Mouse (Mus musculus): ENCODE results near the gene Gm10912.
A peak's percentile ranks its signal among the peaks of the same experiment; 100 is the strongest.
"Not testable (repeated sequence)": the region's sequence is repeated elsewhere in the genome, so short reads cannot be mapped to it uniquely, and the experiment has no call there.

Gene Gm10912

DNA sequence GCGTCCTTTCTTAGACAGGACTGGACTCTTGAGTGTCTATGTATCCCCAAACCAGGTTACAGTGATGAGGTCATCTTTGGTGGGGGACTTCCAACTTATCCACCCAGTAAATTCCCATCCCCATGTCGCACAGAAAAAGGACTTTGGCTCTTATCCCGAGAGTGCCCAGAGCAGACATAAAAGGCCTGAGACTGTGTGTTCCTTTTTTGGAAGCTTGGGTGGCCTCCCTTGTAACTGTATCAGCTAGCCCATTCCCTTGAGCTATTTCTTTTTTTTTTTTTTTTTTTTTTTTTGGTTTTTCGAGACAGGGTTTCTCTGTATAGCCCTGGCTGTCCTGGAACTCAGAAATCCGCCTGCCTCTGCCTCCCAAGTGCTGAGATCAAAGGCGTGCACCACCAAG lies at the start of gene Gm10912:
Gene Gm10912 (plus strand): TSS at position 301 of the 400 bp plus-strand sequence.
- not testable (repeated sequence) for DNase-seq

DNA sequence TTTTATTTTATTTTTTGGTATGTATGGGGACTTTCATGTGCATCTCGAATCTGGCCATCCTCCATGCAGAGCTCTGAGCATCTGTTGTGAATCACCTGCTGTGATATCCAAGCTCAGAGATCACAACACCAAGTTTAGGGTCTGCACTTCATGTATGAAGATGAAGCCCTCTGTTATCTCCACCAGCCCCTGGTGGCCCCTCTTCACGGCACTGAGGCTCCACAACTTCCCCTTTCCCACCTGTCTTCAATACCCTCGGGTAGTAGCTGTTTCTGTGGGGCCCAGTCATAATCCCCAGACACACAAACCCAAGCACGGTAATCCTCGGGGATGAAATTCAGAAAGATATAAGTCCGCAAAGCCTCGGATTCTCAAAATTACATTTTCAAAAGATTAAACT lies 42.5 kb upstream of the Gm10912 start:
- DNase-seq: no peak

DNA sequence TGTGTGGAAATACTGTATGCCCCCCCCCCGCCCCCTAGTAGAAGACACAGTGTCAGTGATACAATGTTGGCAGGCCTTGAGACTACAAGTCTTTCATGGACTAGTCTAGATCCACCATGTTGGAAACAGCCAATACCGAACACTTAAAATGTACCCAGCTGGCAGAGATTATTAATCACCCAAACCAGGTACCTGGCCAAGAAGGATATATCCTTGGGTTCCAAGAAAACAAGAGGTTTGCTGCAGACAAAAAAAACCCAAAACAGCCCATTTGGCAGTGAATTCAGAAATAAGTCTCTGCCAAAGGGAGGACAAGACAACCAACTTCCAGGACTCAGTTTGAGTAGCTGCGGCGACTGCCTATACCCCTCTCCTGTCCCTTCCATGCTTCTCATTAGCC lies 41.0 kb upstream of the Gm10912 start:
- no peak for DNase-seq

DNA sequence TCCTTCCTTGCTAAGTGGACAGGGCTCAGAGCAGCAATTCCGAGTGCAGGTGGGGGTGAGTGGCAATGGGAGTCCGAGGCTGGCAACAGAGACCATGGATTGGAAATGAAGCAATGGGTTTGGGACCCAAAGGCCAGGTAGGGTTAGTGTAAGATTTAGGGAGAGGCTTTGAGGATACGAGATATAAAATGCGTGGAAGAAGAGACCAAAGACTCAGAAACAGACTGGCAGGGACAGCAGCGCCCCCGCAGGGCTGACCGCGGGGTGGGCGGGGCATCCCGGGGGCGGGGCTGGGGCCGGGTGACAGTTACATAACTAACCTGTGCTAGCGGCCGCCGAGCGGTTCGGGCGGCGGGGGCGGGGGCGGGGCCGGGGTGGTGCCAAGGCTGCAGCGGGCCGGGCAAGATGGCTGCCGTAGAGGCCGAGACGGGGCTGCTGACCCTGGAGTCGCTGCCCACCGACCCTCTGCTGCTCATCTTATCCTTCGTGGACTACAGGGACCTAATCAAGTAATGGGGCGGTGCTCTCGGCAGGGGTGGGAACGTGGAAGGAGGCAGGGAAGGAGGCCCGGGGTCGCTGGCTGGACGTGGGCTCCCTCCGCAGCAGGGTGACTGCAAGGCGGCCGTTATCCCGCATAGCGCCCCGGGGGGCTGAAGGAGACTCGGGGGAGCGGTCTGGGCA lies 38.0 kb upstream of the Gm10912 start, which contains the start of gene Fbxo3:
Gene Fbxo3 (plus strand): TSS at position 264 of the 681 bp plus-strand sequence.
- DNase-seq: peak; percentile 90

DNA sequence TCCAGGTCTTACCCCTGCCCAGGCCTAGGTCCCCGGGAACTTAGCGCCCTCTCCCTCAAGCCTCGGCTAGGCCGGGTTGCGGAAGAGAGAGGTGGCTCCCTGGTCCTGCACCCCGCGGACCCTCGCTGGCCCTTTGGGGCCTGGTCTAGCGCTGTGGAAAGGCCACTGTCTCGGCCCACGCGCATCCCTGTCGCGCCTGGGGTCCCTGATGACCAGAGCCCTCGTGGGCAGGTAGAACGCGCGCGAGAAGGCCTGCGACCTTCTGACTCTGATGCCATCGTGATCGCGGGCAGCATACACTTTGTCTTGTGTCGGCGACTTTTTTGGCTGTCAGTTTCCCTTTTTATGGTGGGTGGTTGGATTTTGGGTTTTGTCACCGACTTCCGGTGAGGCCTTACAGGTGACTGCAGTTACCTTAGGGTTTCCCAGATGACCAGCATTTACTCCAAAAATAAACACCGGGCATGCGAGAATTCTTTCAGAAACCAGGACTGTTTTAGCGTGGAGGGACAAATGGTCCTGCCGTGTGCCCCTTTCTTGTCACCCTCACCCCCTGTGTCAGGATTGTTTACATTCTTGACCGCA lies 37.4 kb upstream of the Gm10912 start, which contains the start of gene 4931422A03Rik:
Gene 4931422A03Rik (minus strand): TSS at position 223 of the 585 bp plus-strand sequence.
- DNase-seq: no peak

DNA sequence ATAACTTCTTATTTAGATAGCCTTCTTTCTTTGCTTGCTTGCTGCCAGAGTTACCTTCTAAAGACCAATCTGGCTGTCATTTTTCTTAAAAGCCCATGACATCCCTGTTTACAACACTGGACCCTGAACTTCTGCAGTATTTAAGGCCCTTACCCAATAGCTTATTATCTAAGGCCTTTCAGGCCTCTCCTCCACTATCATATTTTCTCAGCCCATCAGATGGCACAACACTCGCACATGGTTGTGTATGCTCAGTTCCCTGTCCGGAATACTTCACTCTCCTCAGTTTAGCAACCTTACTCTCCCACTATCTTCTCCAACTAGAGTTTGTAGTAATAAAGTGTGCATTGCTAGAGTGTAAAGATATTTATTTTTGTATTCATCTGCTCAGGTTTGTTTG lies 36.6 kb upstream of the Gm10912 start:
- no peak for DNase-seq

DNA sequence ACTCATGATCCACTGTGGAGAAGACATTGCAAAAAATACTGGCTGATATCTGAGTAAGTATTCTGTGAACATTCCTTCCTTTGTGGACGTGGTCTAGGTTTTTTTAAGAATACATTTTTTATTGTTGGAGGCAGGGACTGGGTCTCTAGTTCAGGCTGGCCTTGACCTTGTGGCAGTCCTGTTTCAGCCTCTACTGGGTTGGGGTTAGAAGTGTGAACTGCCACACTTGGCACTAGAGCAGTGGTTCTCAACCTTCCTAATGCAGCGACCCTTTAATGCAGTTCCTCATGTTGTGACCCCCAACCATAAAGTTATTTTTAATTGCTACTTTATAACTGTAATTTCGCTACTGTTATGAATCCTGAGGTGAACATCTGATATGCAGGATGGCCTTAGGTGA lies 35.2 kb upstream of the Gm10912 start:
- no peak for DNase-seq

DNA sequence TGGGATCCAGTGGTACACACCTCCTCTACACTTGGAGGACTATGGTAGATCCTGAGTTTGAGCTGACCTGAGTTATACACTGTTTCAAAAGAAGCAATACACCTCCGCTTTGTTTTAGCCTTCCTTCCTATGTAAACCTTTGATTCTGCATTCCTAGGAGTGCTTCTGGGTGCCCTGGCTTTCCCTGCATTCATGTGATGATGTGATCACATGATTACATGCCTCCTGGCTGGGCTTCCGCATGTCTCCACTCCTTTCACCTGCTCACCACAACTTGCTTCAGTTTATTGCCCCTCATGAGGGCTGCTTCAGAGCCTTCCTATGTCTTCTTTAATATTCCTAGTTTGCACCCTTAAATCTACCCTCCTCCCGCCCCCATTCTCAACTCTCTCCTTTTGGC lies 33.6 kb upstream of the Gm10912 start:
- no peak for DNase-seq

DNA sequence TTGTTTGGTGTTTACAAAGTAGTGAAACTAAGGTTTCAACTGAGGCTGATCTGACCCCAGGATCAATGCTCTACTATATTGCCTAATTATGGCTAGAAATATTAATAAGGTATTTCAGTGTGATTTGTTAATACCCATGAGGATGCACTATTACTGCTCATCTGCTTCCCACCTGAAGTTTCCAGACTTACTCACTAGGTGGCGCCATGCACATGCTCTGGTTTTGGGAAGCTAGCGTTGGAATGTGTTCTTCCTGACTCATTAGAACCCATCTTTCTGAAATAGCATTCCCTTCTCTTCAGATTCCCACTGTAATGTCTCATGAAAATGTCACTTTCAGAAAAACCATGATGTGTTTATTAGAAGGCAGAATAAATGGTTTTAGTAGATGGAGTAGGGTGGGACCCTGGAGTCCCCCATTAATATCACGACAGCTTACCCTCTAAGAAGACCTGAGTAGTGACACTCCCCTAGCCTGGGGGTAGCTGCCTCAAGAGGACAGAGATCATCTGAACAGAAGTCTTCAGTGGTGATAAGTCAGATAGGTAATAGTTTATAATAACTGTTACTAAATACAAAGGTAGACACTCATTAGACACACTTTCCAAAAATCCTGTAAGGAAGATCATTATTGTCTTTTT lies 30.7 kb upstream of the Gm10912 start:
- DNase-seq: peak; percentile 37

DNA sequence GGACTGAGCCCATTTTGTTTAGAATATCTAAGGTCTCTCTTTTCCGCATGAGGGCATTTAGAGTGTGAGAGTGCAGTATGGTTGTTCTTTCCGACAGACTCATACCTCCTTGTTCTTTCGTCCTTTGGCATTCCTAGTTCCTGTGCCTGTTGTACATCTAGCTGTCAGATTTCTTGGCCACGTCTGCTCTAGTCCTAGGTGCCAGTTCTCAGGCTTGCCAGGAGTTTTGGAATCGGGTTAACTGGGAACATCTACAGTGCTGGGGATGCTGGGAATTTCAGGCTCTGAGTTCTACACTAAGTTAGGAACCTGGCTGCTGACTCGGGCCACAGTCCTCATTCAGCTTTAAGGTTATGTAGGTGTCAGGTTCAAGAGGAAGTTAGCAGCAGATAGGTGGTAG lies 30.0 kb upstream of the Gm10912 start:
- no peak for DNase-seq

DNA sequence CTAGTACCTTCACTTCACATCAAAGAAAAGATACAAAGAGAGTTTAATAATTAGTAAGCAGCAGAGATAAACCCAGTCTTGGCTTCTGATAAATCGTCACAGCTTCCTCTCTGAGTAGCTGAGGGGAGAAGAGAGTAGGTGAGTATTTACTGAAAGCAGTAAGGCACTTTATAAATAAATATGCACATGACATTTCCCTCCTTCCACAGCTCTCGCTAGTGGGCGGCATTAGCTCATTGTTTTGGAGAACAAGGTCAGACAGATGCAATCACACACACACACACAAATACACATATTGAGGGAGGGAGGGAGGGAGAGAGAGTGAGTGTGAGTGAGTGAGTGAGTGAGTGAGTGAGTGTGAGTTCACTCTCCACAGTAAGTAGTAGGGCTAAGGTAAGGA lies 29.3 kb upstream of the Gm10912 start:
- DNase-seq: no peak

DNA sequence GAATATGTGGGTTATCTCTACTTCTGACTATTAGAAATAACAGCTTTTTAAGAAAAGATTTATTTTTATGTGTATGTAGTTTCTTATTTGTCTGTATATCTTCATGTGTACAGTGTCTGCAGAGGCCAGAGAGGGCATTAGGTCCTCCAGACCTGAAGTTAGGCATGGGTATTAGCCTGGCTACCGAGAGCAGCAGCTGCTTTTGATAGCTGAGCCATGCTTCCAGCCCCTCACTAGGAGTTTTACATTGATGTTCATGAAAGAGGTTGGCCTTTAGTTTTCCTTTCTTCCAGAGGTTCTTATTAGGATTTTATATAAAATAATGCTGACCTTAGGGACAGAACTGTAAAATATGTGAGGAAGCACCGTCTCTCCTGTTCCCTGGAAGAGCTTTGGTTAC lies 27.4 kb upstream of the Gm10912 start:
- DNase-seq: no peak

DNA sequence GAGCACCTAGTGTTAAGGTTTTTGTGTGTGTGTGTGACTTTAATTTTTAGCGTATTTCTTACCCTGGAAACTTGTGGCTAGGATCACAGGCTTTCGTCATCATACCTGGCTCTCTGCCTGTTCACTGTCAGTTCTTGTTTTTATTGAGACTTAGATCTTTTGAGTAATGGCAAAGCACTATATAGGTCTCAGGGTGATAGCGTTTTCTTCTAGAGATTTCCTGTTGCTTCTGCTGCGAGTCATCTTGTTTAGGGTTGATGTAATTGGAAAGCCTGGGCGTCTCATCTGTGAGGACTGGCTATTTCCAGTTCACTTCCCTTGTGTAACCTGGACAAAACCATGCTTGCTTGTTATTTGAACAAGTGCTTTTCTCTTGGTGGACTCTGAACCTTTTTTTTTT lies 24.0 kb upstream of the Gm10912 start:
- no peak for DNase-seq

DNA sequence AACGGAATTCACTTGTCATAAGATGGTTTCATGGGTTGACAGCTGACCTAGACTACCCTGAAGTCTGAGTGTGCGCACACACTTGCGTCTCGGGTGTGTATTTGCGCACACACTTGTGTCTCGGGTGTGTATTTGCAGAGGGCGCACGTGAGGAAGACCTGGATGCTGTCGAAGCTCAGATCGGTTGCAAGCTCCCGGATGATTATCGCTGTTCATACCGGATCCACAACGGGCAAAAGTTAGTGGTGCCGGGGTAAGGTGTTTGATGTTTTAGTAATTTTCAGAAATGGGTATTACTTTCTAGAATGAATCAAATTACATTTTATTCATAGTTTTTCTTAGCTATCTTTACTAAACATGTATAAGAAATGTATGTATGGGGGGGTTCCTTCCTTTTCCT lies 22.9 kb upstream of the Gm10912 start:
- no peak for DNase-seq

DNA sequence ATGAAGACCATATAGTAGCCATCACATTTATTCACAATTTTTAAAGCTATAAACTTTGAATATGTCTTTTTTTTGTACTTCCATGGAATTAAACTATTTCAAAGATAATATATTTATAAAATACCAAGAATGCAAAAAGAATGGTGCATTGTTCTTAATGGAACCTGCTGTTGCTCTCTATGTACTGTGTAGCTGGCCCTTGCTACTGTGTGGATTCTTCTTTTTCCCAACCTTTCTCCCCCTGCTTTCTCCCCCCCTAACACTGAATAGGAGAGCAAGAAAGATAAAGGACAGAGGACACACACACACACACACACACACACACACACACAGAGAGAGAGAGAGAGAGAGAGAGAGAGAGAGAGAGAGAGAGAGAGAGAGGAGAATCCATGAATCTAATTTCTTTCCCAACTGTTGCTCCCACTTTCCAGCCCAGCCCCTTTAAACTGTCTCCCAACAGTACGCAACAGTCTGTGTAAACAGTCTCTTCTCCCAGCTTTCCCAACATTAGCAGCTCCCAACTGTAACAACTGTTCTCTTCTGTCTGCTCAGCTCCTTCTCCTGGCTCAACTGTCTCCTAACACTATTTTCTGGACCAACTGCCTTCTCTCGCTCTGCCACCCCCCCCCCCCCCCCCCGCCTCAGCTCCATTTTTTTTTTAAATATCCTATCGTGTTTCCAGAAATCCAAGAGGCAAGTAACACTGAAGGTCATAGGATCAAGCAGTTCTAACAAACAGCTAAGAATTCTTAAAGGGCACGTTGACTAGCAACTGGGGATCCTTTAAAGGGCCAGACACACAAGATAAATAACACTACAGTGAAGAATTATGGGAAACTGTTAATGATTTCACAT lies 21.8 kb upstream of the Gm10912 start:
- DNase-seq: no peak

DNA sequence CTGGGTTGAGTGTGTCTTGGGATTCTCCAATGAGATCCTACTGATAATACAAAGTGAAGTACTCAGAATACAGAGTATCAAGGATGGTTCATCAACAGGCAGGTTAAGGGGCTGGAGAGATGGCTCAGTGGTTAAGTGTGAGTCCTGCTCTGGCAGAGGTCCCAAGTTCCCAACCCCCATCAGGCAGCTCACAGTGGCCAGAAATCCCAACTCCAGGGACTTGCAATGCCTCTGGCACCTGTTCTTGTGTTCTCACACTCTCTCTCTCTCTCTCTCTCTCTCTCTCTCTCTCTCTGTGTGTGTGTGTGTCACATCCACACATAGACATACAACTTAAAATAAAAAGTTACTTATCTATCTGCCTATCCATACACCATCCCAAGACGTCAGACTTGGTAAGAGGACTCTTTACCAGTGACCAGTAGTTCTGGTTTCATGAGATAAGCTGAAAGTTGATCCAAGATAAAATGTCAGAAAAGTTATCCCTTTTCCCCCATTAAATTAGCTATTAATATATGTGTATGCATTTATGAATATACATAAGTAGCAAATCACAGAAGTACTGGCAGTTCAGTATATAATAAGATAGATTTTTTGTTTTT lies 21.0 kb upstream of the Gm10912 start:
- peak; percentile 42 for DNase-seq

DNA sequence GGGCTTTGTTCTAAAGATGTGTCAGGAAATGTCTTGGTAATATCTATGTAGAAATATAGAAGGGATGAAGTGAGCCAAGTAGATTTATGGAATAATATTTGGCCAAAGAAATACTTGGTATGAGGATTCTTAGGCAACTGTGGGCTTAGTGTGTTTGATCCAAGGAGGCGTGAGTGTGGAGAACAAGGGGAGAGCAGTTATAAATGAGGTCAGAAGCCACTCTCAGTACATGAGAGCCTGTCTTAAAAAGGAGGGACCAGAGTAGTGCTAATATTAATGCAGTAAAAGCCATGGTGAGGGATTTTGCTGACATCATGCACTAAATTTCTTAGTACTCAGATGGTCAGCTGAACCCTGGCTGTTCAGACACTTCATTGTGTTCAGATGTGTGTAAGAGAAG lies 7.2 kb upstream of the Gm10912 start:
- no peak for DNase-seq

DNA sequence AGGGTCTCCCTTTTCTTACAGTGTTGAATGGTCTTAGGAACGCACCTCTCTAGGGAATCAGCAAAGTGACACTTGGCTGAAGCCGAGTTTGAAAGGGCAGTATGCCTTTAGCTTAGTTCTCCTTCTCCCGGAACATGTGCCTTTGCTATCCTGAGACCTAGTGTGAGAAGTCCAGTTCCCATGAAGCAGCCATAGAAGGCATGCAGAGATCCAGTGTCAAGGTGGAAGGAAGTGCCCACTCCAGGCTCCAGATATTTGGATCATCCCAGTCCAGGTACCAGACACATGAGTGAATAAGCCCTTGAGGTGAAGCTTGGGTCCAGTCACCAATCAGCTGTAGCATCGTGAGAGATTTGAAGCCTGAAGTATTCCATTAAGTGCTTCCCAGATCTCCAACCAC lies 6.7 kb upstream of the Gm10912 start:
- no peak for DNase-seq

DNA sequence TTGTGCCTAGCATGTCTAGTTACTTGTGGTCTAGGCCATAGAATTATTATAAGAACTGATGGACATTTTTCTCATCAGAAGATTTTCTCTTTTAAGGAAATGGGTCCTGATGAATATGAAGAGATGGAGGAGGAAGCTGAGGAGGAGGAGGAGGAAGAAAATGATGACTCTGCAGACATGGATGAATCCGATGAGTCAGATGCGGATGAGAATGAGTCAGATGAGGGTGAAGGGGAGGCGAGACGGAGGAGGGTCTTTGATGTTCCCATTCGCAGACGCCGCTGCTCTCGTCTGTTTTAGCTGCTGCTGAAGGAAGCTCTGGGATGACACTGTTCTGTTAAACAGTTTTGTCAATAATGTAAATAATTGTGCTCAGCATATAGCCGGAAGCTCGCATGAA lies 5.8 kb upstream of the Gm10912 start:
- no peak for DNase-seq

DNA sequence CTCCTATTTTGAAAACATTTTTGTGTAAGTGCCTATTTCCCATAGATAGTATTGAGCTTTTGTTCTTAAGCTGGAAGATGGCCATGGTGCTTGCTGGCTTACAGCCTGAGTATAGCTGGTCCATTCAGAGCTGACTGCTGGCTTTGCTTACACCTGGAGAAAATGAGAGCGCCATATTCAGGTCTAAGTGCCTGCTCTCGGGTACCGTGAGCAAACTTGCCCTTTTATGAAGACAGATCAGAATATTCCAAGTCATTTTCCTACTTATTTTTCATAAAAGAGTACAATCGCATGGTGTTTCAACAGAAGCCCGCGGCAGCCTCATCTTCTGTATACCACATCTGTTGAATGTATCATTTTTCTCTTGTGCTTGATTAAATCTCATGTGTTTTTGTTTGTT lies 4.6 kb upstream of the Gm10912 start:
- DNase-seq: no peak

DNA sequence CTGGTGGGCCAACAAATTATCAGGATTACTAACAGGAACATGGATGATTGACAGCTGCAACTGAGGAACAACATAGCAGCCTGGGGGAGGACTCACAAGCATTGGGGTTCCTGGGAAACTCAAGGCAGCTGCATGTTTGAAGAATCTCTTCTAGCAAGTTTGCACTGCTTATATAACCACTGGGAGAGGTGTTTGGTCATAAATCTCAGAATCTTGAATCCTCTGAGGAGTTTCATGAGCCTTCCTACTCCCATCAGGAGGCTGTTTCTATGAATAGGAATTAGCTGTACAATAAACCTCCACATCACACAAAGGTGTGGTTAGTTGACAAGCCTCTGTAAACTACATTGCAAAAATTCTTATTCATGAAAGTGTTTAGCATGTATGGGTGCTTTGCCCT lies 3.0 kb upstream of the Gm10912 start:
- no peak for DNase-seq

DNA sequence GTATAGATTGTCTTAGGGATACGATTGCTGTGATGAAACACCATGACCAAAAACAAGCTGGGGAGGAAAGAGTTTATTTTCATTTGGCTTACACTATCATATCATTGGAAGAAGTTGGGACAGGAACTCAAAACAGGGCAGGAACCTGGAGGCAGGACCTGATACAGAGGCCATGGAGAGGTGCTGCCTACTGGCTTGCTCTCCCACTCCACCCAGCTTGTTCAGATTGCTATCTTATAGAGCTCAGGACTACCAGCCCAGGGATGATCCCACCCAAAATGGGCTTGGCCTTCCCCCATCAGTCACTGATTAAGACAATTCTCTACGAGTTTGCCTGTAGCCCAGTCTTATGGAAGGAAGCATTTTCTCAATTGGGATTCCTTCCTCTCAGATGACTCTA lies 1.5 kb upstream of the Gm10912 start:
- DNase-seq: no peak

DNA sequence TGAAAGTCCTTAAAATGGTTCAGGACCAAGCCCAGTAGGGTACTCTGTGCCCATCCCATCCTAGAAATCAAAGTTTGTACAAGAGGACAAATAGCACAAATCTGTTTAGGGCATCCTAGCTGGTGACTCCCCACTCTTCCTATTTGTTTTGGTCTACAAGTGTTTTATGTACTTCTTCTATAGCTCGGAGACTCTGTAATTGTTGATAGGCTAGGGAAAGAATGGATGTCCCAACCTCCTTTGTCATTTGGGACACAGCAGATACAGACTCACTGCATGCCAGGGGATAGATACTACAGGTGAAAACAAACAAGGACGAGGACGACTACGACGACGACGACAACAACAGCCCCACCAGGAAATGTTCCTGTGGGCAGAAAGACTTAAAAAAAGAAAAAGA lies 2.8 kb downstream of the Gm10912 start, which contains the start of gene Gm10799:
Gene Gm10799 (minus strand): TSS at position 101 of the 400 bp plus-strand sequence.
- not testable (repeated sequence) for DNase-seq
